Mouse (Mus musculus) gonadal fat pad, adult 2 months (tissue): ENCODE data around the gene Dnah12. TPM values are rescaled to one million over a fixed set of nuclear protein-coding genes. Genes with fewer than 3 reads are reported as not detected.
"Not testable (repeated sequence)": the region's sequence is repeated elsewhere in the genome, so short reads cannot be mapped to it uniquely, and the experiment has no call there.

Experiments used
- DNase-seq: peaks from one replicate; pipeline ENCODE4 v3.0.0-alpha.2; 2012; ENCODE audit warnings: low read depth
- polyA plus RNA-seq: library from polyadenylated mRNA; depleted of rRNA; stranded (reverse); fragments of >200 nt; gene quantifications from 2 replicates; pipeline ENCODE4 v1.2.3, GENCODE M21; 2012

Gene Dnah12
- polyA plus RNA-seq, 1 experiment: 0.72 TPM

DNA sequence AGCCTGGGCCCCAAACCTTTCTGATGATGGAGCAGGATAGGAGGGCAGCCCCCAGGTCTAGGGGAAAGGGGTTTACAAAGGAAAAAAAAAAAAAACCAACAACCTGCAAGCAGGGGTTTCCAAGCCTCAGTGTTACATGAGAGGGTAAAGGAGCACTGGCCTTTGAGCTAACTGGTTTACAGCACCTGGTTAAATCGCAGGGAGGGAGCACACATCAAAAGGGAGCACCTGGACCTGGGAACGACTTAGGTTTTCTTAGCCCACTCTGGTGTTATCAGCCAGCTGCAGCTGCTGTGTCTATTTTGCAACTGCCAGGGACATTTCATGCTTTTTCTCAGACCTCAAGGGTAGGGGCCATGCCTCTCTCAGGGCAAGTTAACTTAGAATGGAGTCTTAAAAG lies 26.6 kb downstream of the Dnah12 start:
- DNase-seq: not testable (repeated sequence)

DNA sequence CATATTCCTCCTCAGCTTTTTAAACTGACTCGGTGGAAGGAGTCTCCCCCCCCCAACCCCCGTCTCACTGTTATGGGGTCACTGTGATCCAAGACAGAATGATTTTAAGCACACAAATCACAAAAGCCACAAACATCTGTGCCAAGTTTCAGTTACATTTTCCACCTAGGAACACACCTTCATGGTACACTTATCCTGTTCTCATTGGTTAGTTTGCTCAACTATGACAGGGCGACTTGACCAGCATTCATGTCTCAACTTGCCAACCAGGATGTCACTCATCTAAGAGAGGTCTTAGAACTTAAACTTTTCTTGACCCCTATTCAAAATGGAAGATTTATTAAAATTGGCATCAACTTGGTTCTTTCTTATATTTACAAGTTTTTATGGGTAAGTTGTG lies 31.8 kb downstream of the Dnah12 start:
- no peak for DNase-seq

DNA sequence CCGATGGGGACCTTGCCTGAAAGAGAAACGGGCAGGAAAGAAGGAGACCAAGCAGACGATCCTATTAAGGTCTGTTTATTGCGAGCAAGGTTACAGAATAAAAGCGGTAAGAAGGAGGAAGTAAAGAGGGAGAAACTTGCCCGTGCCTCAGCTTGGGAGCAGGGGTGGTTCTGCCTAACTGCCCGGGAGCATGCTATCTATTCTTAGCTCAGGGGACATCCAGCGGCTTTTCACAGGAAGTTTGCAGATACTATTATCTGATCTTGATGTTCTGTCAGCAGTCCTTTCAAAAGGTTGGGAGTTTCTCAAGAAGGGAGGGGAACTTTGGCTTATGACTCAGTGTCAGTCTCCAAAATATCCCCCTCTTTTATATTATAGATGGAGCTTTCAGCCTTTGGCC lies 65.5 kb downstream of the Dnah12 start:
- no peak for DNase-seq

DNA sequence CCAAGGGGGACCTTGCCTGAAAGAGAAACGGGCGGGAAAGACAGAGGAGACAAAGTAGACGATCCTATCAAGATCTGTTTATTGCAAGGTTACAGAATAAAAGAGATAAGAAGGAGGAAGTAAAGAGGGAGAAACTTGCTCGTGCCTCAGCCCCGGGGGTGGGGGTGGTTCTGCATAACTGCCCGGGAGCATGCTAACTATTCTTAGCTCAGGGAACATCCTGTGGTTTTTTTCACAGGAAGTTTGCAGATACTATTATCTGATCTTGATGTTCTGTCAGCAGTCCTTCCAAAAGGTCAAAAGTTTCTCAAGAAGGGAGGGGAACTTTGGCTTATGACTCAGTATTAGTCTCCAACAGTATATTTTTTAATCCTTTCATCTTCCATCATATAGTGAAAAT lies 71.8 kb downstream of the Dnah12 start:
- DNase-seq: no peak

DNA sequence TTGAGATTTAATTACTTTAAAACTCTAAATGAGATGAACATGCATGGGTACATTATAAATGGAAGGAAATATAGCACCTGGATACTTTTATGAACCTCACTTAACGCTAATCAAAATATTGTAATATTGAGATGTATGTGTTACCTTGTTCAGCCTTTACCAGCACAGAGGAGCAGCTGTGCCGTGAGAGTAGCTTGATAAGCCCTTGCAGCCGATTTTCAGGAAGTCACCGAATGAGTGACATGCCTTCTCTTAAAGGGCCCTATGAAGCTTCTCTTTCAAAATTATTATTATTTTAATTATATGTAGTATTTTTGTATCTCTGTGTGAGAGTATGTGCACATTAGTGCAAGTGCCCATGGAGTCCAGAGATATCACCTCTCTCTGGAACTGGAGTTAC lies 75.1 kb downstream of the Dnah12 start:
- no peak for DNase-seq

DNA sequence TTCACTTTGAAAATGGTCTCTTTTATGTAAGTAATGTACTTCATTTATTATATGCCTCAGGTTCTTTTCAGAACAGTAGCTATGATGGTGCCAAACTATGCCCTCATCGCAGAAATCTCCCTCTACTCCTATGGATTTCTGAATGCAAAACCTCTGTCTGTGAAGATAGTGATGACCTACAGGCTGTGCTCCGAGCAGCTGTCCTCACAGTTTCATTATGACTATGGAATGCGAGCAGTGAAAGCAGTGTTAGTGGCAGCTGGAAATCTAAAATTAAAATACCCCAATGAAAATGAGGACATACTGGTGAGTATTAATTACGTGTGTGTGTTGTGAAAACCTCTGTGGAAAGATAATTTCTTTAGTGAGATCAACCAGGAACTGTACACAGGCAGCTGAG lies 80.5 kb downstream of the Dnah12 start:
- no peak for DNase-seq

DNA sequence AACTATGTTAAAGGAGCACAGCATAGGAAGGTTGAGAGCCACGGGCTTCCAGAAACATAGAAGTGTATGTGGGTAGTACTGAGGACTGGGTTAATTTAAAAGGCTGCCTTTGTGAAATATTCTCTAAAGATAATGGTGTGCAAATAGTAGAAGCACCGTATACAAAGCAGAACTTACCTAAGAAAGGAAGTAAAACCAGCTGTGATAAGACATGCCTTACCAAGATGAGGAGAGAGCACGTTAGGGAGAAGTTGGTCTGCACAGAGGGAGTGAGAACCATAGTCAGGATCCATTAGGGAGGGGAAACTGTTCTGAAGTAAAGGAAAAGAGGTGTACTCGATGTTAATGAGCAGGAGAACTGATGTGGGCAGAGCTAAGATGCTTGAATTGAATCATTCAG lies 90.7 kb downstream of the Dnah12 start:
- DNase-seq: no peak

DNA sequence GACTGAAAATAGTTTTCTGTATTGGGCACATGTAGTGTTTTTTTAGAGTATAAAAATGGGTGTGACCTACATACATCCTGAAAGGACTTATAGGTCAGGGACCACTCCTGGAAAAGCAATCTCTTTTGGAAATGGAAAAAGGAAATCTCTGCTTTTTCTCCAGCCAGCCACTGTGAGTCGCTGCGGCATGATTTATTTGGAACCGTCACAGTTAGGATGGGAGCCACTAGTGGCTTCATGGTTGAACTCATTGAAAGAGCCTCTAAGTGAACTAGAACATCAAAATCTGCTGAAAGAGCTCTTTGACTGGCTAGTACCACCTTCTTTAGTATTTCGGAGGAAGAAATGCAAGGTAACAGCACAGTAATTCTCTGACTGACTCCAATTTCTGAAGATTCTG lies 92.6 kb downstream of the Dnah12 start:
- DNase-seq: no peak

DNA sequence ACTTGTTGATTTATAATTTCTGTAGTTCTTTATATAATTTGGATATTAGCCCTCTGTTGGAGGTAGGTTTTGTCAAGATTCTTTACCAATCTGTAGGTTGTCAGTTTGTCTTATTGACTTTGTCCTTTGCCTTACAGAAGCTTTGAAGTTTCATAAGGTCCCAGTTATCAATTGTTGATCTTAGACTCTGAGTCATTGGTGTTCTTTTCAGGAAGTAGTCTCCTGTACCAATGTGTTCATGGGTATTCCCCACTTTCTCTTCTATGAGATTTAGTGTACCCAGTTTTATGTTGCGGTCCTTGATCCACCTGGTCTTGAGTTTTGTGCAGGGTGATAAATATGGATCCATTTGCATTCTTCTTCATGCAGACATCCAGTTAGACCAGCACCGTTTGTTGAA lies 101.4 kb downstream of the Dnah12 start:
- DNase-seq: no peak

DNA sequence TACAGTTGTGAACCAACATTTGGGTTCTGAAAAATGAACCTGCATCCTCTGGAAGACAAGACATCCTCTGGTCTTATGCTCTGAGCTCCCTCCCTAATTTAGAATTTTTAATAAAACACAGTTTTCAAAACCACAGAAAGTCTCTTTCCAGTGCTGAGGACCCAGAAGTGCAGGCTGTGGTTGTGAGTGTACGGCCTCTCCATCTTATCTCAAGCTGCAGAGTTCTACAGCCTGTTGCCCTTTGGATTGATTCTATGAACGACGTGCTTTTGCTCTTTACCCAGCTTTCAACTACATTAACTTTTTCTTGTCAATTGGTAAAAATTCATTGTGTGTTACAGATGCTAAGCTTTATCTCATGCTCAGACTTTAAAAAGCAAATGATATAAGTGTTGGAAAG lies 105.3 kb downstream of the Dnah12 start:
- DNase-seq: no peak

DNA sequence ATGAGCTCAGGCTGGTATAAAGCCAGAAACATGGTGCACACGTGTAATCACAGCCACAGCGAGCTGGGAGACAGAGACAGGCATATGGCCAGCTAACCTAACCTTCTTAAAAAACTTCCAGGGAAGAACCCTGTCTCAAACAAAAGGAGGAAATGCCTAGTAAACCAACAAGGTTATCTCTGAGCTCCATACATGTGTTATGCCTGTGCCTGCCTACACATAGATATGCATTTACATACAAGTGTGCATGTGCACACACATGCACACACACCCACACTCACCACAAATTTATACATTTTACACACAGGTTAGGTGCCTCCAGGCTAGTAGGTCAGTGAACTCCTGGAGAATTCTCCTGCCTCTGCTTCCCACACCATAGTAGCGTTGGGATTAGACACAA lies 106.2 kb downstream of the Dnah12 start:
- no peak for DNase-seq

DNA sequence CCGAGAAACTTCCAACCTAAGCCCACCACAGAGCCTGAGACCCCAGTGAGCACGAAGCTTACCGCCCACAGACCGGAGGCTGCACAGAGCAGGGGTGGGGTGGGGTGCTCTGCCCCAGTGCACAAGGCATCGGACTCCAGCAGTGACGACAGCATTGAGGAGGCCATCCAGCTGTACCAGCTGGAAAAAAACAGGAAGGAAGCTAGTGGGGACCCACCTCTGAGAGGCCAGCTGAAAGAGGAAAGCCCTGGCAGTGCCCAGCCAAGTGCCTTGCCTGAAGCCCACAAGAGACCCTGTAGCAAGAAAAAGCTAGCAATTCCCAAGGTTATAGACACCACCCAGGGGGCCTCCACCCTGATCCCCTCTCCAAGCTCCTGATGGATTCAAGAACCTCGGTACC lies 112.4 kb downstream of the Dnah12 start:
- no peak for DNase-seq

DNA sequence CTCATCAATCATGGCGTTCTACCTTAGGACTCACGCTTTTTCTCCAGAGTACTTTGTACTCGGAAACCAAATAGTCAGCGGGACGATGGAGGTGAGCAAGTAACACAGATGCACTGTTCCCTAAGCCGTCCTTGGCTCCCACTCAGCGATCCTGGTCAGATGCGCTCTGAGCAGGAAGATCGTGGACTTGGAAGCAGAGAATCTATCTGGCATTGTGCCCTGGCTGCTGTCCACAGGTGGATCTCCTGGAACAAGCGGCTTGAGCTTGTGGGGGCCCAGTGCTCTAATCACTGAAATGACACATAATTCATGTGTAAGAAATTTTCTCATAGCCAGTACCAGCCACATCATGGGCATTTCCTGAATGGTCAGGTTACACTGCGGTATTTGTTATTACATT lies 119.7 kb downstream of the Dnah12 start:
- DNase-seq: no peak

DNA sequence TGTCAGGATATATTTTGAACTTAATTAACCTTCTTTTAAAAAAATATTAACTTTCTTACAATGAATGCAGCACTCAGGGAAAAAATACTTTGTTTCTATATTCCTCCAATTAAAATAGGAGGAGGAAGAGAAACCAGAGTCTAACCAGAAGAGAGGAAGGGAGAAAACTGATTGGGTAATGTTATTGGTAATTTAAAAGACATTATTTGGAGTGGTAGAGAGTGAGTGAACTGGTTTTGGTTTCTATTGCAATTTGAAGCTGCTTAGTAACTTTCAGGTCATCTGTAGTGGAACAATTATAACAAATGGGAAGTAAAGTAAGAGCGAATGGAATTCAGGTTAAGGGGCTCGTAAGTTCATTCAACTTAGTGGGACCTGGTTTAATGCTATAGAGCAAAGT lies 120.8 kb downstream of the Dnah12 start:
- DNase-seq: no peak

DNA sequence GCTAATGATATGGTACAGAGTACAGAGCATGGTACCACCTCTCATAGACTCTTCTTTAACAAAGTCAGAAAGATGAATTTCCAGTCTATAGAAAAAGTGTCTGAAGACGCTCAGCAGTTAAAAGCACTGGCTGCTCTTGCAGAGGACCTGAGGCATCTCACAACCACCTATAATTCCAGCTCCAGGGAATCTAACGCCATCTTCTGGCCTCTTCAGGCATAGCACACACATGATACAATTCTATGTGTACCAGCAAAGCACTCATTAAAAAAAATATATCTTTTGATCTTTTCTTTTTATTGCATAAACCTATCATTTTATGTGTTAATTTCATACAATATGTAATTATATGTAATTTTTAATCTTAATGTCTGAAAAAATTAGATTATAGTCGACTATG lies 121.8 kb downstream of the Dnah12 start:
- no peak for DNase-seq

DNA sequence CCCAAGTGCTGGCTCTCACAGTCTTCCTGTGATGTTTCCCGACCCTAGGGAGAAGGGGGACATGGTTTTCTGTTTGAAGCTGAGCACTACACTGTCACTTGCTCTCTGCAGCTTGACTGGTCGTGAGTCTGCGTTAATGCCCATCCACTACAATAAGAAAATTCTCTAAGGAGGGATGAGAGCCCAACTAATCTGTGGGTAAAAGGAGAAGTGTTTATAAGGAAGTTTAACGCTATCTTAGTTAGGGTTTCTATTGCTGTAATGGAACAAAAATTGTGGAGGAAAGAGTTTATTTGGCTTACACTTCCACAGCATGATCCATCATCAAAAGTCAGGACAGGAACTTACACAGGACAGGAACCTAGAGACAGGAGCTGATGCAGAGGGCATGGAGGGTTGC lies 123.7 kb downstream of the Dnah12 start:
- no peak for DNase-seq

DNA sequence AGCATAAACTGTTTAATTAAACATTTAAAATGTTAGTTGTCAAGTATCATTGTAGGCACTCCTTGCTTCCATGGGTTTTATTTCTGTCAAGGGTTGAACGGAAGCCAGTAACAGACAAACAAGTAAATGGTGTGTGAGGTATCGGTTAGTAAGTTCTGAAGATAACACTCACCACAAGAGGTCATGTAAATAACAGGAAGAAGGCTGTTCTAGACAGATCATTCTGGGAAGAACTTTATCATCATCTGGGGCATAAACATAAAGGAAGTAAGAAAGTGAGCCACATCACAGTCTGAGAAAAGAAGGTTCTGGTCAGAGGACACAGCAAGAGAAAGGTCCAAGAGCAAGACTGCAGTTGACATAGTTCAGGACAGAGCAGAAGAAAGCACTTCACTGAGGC lies 132.9 kb downstream of the Dnah12 start:
- DNase-seq: no peak

DNA sequence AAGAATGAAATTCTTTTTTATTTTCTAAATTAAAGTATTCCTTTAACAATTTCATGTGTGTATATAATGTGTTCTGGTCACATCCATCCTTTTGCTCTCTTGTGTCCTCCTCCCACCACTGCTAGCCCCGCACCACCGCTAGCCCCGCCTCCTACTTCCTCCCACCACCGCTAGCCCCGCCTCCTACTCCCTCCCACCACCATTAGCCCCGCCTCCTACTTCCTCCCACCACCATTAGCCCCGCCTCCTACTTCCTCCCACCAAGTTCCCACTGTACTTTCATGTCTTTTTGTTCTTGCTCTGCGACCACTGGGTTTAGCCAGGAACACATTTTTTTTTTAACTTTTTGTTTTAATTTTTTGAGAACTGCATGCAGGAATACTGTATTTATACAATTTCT lies 160.0 kb downstream of the Dnah12 start:
- DNase-seq: no peak

DNA sequence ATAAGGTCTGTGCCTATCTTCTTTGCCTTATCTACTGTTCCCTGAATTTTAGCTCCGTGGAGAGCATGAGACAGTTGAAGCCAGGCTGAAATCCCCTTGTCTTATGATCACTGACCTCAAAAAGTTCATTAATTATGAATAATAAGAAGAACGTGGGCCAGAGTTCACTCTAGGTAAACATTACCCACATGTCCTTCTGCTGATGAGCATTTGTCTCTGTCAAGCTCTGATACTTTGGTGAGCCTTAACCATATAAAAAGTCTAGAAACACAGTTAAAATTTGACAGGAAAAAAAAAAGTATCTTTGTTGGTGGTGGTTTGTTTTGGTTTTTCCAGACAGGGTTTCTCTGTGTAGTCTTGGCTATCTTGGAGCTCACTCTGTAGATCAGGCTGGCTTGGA lies 161.0 kb downstream of the Dnah12 start:
- no peak for DNase-seq

DNA sequence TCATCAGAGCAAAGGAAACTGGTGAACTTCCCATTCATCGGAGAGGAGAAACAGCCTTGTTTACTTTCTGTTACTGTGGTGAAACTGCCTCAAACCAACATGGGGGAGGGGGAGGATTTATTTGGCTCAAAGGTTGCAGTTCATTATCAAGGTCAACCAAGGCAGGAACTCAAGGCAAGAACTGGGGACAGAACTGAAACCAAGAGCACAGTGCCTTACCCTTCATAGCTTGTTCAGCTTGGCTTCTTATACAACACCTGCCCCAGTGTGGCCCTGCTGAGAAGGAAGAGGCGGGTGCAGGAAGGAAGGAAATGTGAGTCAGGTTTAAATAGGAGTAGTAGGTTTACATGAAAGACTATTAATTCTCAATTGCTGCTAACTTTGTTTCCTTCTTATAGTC lies 165.3 kb downstream of the Dnah12 start:
- no peak for DNase-seq

DNA sequence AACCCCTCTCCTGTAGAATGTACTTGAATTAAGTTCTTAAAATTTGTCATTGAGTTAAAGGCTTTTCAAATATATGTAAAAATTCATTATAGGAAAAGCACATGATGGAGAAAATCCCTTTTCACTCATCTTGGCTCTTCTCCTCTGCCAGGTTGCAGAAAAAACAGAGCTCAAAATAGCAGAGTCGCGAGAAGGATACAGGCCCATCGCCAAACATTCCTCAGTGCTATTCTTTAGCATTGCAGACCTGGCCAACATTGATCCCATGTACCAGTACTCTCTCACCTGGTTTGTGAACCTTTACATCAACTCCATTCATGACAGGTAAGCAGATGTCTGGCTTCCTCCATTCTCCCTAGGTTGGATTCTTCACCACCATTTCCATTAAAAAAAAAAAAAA lies 165.9 kb downstream of the Dnah12 start:
- DNase-seq: no peak

DNA sequence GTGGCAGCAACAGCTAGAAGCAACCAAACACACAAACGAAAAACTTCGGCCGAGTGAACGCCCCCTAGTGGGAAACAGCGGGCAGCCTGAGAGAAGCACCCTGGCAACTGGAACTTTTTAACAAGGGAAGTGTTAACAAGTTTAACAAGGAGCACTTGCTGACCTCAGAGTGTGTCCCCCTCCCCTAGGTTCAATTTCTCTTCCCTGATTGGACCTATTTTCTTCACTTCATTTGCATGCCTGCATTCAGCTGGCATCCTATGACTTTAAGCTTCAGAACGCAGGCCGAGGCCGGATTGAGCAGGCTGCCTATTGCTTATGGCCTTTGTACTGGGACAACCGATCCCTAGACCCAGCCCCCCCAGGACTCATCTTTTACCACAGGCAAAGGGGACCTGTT lies 174.3 kb downstream of the Dnah12 start:
- no peak for DNase-seq

DNA sequence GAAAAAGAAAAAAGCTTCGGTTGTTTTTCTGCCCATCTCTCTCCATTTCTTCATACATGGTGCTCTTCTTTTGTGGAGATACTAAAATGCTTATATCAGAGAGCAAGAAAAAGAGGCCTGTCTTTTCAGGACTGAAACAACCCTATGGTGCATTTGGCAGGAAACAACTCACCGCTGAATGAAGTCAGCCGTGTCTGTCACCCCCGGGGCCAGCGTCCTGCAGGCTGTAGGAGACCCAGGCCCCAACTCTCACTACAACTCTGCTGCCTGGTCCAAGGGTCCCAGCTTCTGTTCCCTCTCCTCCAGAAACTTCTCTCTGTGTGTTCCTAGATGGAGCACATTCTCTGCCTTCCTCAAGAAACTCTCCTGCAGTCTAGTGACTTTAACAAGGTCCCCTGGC lies 175.2 kb downstream of the Dnah12 start:
- DNase-seq: no peak

DNA sequence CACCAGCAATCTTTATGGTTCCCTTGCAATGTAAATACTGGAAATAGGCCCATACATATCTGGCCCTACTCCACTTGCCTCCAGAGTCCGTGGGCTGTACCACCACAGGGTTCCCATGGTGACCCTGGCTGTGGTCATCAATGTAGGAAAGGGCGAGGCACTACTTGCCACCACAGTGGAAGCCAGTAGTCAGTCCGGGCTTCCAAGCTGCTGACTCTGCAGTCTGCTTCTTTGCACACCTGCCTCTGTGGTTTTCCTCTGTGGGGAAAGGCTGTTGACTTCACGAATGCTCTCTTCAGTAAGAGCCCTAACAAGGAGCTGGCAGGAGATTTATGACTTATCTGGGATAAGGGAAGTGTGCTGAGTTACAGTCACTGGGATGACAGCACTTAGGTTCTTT lies 185.7 kb downstream of the Dnah12 start:
- DNase-seq: no peak

DNA sequence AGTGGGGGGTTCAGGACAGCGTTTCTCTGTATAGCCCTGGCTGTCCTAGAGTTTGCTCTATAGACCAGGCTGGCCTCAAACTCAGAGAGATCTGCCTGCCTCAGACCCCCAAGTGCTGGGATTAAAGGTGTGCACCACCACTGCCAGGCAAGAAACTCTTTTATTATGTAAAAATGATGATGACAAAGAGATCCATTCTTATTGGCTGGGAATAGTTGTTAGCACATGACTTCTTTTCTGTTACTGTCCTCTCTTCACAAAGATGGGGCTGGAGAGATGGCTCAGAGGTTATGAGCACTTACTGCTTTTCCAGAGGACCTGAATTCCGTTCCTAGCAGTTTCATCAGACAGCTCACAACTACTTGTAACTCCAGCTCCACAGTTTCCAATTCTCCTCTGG lies 186.9 kb downstream of the Dnah12 start:
- DNase-seq: no peak
